Mouse (Mus musculus) forebrain, embryonic 14.5 days (tissue): ENCODE measurements around the gene Snx25. TPM values are rescaled to one million over a fixed set of nuclear protein-coding genes. Genes with fewer than 3 reads are reported as not detected.
"Not testable (repeated sequence)": the region's sequence is repeated elsewhere in the genome, so short reads cannot be mapped to it uniquely, and the experiment has no call there.

ENCODE experiments used
- ATAC-seq: fragments of 200-750 bp; cut with Nextera tagmentation; 2 replicates; pipeline ENCODE4 v1.8.0; 2017; ENCODE audit warnings: mild to moderate bottlenecking, moderate library complexity
- DNase-seq: peaks from one replicate; pipeline ENCODE4 v3.0.0-alpha.2; 2015; ENCODE audit warnings: low spot score
- H3K27ac ChIP-seq: fragments of 300-500 bp; sonication (generic); 2 replicates; pipeline ENCODE4 v1.5.1; 2014; ENCODE audit warnings: low read depth, mild to moderate bottlenecking, control low read depth, low read length, moderate library complexity
- H3K27me3 ChIP-seq: fragments of 300-500 bp; sonication (generic); replicated peaks from 2 replicates; pipeline ENCODE4 v1.6.1; 2014; ENCODE audit warnings: low read length, control low read depth, mixed read lengths; ENCODE audit not compliant: control insufficient read depth, insufficient read depth
- H3K36me3 ChIP-seq: fragments of 300-500 bp; sonication (generic); 2 replicates; pipeline ENCODE4 v1.6.1; 2014; ENCODE audit warnings: low read length, control low read depth; ENCODE audit not compliant: control insufficient read depth, insufficient read depth
- H3K4me1 ChIP-seq: fragments of 300-500 bp; sonication (generic); 2 replicates; pipeline ENCODE4 v1.6.1; 2014; ENCODE audit warnings: antibody characterized with exemption, low read length, control low read depth; ENCODE audit not compliant: control insufficient read depth, insufficient read depth
- H3K4me2 ChIP-seq: fragments of 300-500 bp; sonication (generic); 2 replicates; pipeline ENCODE4 v1.6.1; 2014; ENCODE audit warnings: mild to moderate bottlenecking, control low read depth, low read length
- H3K4me3 ChIP-seq: fragments of 300-500 bp; sonication (generic); 2 replicates; pipeline ENCODE4 v1.5.1; 2014; ENCODE audit warnings: low read depth, low read length, control low read depth
- H3K9ac ChIP-seq: fragments of 300-500 bp; sonication (generic); 2 replicates; pipeline ENCODE4 v1.6.1; 2014; ENCODE audit warnings: mild to moderate bottlenecking, low read length, control low read depth, moderate library complexity
- H3K9me3 ChIP-seq: fragments of 300-500 bp; sonication (generic); replicated peaks from 2 replicates; pipeline ENCODE4 v1.6.1; 2016; ENCODE audit warnings: low read length, control low read depth, mixed read lengths; ENCODE audit not compliant: control insufficient read depth
- WGBS: fragments of 180-500 bp; shearing (Covaris S2); extraction: QIAGEN DNeasy Blood & Tissue Kit; methylation state at CpG from one replicate; pipeline ENCODE4 v1.1.7; 2014; 5-methylcytosine and 5-hydroxymethylcytosine counted together
- polyA plus RNA-seq: library from polyadenylated mRNA; unstranded; fragments of >200 nt; fragmentation: Nextera tagmentation; extraction: Ambion mirVana; gene quantifications from 2 replicates; pipeline ENCODE4 v1.2.1, GENCODE M21; 2014

The Snx25 gene
- polyA plus RNA-seq, 1 experiment from 2014 or later = 7.4 TPM

DNA sequence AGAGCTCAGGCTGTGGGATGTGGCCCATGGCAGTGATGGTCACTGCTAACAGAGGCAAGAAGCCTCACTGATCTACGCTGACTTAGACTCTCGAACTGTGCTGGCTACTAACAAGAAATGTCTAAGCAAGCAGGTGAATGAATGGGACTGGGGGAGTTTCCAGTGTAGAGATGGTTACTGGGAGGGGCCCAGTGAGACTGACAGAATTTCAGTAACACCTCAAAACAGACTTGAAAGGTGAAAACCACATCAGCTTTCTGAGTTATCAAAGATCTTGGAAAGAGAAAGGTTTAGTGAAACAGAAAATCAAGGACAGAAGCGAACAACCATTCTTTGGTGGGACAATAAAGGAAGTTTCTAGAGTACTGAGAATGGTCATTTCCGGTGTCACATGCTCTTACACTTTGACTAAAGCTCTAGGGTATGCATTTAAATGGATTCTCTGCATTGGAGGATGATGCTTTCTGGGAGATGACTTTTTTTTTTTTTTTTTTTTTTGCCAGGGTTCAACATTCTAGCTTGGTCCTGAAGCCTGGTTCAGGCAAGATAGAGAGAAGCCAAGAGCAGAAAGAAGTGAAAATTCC lies 9.4 kb downstream of the Snx25 start:
- ATAC-seq (no peak), DNase-seq (no peak)
- WGBS = 90% methylated on average over 4 of the region's 4 CpGs
- Histone ChIP-seq H3K36me3 (no peaks in the 10 kb centered on the region), H3K27me3 (no peaks in the 10 kb centered on the region), H3K4me3 (no peak overlapping the region), H3K9me3 (no peaks in the 10 kb centered on the region), H3K9ac (no peak overlapping the region), H3K4me2 (no peak overlapping the region), H3K4me1 (peaks cover 6% of the 10 kb centered on the region; the same call in 1 of the 2 replicates), H3K27ac (no peak overlapping the region)

GRCm38 (mm10) chr8:46141688-46142087 lies 10.3 kb downstream of the Snx25 start:
- 90% methylated on average over 3 of the region's 3 CpGs for WGBS
- Histone ChIP-seq H3K27ac (no peak overlapping the region), H3K4me1 (peaks cover 6% of the 10 kb centered on the region; the same call in 1 of the 2 replicates), H3K9ac (no peak overlapping the region), H3K36me3 (no peaks in the 10 kb centered on the region), H3K4me3 (no peak overlapping the region), H3K4me2 (no peak overlapping the region), H3K27me3 (no peaks in the 10 kb centered on the region), H3K9me3 (no peaks in the 10 kb centered on the region)
- no peak for DNase-seq
- no peak for ATAC-seq

DNA sequence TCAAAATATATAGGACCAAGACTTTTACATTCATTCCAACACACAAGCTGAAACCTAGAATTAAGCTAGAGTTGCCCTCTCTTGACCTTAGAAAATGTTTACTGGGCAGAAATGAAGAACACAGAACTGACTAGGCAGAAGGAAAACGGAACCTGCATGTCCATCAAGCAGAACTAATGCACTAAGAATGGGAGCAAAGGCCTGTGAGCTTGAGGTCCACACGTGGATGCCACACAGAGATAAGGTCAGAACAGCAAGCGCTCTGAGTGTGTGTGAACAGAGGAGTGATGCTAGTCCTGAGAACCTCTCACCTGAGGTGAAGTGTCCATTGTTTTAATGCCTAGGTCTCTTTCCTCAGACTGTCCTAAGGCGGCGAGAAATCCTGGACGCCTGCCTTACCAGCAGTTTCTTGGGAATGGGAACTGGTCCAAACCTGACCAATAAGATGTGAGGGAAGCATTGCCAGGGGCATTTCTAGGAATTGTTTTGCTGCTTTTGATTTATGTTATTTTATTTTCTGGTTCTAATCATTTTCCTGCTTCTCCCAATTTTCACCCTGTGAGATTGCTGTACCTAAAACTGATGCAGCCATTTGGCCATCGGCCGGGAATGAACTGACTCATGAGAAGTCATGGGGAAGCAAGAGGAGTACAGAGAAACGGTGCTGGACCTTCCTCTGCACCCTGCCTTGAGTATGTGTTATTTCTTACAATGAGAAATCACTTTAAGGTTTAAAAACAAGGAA lies 11.4 kb downstream of the Snx25 start:
- ATAC-seq = no peak
- H3K27me3 ChIP-seq = no peaks in the 10 kb centered on the region
- WGBS = 77% methylated on average over 9 of the region's 9 CpGs

DNA sequence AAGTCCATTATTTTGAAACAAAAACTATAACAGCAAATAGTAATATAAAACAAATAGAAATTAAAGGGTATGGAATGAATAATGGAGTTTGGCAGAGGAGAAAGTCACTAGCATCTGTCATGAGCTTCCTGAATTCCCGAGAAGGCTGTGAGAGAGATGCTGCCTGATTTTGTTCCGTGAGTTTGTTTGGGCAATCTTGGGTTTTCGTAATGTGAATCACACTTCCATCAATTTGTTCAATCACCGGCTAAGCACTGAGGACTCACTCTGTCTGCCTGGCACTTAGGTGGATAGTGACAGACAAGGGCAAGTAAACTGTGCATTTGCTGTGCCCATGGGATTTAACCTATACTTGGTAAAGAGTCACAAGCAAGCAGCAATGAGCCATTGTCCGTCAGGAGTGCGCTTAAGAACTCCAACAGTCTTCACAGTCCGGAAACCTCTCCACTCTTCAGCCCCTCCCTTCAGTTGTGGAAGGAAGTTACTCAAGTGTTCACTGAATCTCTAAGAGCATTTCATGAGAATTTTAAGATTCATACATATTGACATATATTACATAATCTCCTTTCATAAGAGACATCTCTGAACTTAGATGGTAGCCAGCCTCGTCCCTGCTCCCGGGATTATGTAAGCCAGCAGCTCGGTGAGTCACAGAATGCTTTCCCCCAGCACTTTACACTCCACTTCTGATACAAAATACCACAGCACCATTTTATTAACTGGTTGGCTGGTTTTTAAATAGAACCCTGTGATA lies 13.9 kb downstream of the Snx25 start:
- Histone ChIP-seq H3K9me3 (no peaks in the 10 kb centered on the region), H3K27ac (no peak overlapping the region), H3K36me3 (no peaks in the 10 kb centered on the region), H3K27me3 (no peaks in the 10 kb centered on the region), H3K4me2 (no peak overlapping the region), H3K4me1 (no peaks in the 10 kb centered on the region), H3K4me3 (no peak overlapping the region), H3K9ac (no peak overlapping the region)
- ATAC-seq (no peak), DNase-seq (no peak)
- 90% methylated on average over 10 of the region's 10 CpGs for WGBS

More for the DNA sequence above, 11.4 kb downstream of the Snx25 start:
- H3K27ac ChIP-seq = no peak overlapping the region
- H3K9me3 ChIP-seq = no peaks in the 10 kb centered on the region
- H3K4me1 ChIP-seq = peaks cover 2% of the 10 kb centered on the region; the same call in 1 of the 2 replicates
- H3K4me2 ChIP-seq = no peak overlapping the region
- no peak overlapping the region for H3K9ac ChIP-seq
- no peak overlapping the region for H3K4me3 ChIP-seq
- no peaks in the 10 kb centered on the region for H3K36me3 ChIP-seq
- DNase-seq = no peak

DNA sequence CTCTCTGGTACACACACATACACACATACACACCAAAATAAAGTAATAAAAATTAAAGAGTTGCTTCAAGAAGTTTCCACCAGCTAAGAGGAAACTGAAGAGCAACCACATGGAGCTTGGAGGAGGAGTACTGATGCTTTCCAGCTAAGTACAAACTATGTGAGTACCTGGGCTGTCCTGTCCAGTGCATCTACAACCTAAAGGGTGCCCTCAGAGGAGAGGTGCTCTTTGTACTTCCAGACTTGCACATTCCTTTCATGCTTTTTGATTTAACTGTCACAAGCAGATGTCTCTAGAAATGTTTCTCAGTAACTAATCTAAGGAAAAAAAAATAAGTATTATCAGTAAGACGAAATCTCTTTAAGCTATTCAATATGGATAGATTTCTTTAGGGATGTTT lies 14.6 kb downstream of the Snx25 start:
- Histone ChIP-seq H3K9ac (no peak overlapping the region), H3K4me2 (no peak overlapping the region), H3K4me1 (no peaks in the 10 kb centered on the region), H3K9me3 (no peaks in the 10 kb centered on the region), H3K36me3 (no peaks in the 10 kb centered on the region), H3K27ac (no peak overlapping the region), H3K4me3 (no peak overlapping the region), H3K27me3 (no peaks in the 10 kb centered on the region)
- ATAC-seq (no peak), DNase-seq (no peak)
- 97% methylated on average over 1 of the region's 1 CpGs for WGBS

GRCm38 (mm10) chr8:46135546-46135945 lies 16.4 kb downstream of the Snx25 start:
- WGBS = 88% methylated on average over 2 of the region's 2 CpGs
- not testable (repeated sequence) for H3K27ac ChIP-seq, ATAC-seq, DNase-seq, H3K9ac ChIP-seq, H3K4me2 ChIP-seq, H3K27me3 ChIP-seq, H3K4me1 ChIP-seq, H3K36me3 ChIP-seq, H3K9me3 ChIP-seq, H3K4me3 ChIP-seq

DNA sequence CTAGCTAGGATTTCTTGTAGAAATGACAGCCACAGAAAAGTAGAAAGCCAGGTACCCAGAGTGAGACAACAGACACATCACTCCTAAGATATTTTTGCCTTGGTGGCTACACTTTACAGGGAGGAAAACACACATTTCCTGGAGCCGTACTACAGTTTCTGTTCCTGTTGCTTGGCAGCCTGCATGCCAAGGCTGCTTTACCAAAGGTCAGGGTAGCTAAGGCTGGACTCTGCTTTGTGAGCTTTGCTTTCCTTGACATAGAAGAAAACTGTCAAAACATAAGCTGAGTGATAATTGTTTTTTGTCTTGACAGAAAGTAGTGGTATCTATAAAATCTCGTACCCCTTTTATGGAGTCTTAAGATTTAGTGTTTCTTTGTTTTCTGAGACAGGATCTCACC lies 21.5 kb downstream of the Snx25 start:
- H3K27ac ChIP-seq = no peak overlapping the region
- WGBS = 82% methylated on average over 2 of the region's 2 CpGs
- H3K36me3 ChIP-seq = no peaks in the 10 kb centered on the region
- H3K4me1 ChIP-seq = no peaks in the 10 kb centered on the region
- no peak overlapping the region for H3K9ac ChIP-seq
- no peaks in the 10 kb centered on the region for H3K9me3 ChIP-seq
- no peaks in the 10 kb centered on the region for H3K27me3 ChIP-seq
- ATAC-seq = no peak
- H3K4me3 ChIP-seq = no peak overlapping the region
- H3K4me2 ChIP-seq = no peak overlapping the region
- DNase-seq = no peak

- ATAC-seq (no peak), DNase-seq (no peak)
- no peak overlapping the region for H3K9ac ChIP-seq
- H3K9me3 ChIP-seq = no peaks in the 10 kb centered on the region
- no peaks in the 10 kb centered on the region for H3K4me1 ChIP-seq
- no peak overlapping the region for H3K4me2 ChIP-seq
- no peaks in the 10 kb centered on the region for H3K27me3 ChIP-seq
- H3K4me3 ChIP-seq = no peak overlapping the region
- H3K36me3 ChIP-seq = no peaks in the 10 kb centered on the region
- no peak overlapping the region for H3K27ac ChIP-seq
- 99% methylated on average over 2 of the region's 2 CpGs for WGBS
Observed at GRCm38 (mm10) chr8:46122498-46122897, 29.5 kb downstream of the Snx25 start.

DNA sequence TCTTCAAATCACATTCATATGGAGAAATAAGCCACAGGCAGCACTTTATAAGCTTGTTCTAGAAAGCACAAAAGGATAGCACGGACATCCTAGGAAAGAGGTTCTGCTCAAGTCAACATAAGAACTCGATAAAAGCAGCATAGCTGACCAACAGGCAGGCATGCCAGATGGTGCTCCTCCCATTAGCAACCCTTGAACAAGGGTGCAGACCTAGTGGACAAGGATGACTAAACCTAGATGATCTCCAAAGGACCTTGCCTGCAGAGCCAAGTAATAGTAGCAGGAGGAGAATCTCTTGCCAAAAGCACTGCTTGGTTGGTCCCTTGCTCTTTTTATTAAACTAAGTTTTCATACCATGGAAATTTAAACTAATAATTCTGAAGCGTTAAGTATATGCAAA lies 32.8 kb downstream of the Snx25 start:
- H3K4me1 ChIP-seq = no peaks in the 10 kb centered on the region
- H3K27ac ChIP-seq = no peak overlapping the region
- no peak for DNase-seq
- H3K9me3 ChIP-seq = no peaks in the 10 kb centered on the region
- no peak overlapping the region for H3K9ac ChIP-seq
- no peaks in the 10 kb centered on the region for H3K27me3 ChIP-seq
- 93% methylated on average over 3 of the region's 3 CpGs for WGBS
- ATAC-seq = no peak
- no peak overlapping the region for H3K4me3 ChIP-seq
- no peak overlapping the region for H3K4me2 ChIP-seq
- H3K36me3 ChIP-seq = peaks cover 5% of the 10 kb centered on the region; the same call in 1 of the 2 replicates
